Mouse (Mus musculus) heart, postnatal 25 days (tissue): ENCODE results near the gene Cxcl1. TPM values are rescaled to one million over a fixed set of nuclear protein-coding genes. Genes with fewer than 3 reads are reported as not detected.
"Not testable (repeated sequence)": the region's sequence is repeated elsewhere in the genome, so short reads cannot be mapped to it uniquely, and the experiment has no call there.

Source experiments
- DNase-seq: peaks from one replicate; pipeline ENCODE4 v3.0.0; 2022; ENCODE audit warnings: low spot score
- intact Hi-C: fragments of 180-260 bp; cut with DNase I; formaldehyde crosslinking; loops from one replicate; pipeline ENCODE4 v1.15.1; 2025
- total RNA-seq, 2 experiments: library from RNA; stranded (reverse); gene quantifications; 2 replicates each; pipeline ENCODE4 v1.2.3; 2021

Gene Cxcl1
- under 1 TPM; 0.55 to 0.64 TPM for total RNA-seq

GRCm38 (mm10) chr5:90890519-90891463 lies at the start of gene Cxcl1:
Gene Cxcl1, plus strand, starts transcription at chr5:90891241.
- peak; percentile 61 for DNase-seq
- intact Hi-C loops: loop anchor here (5.0 kb wide), 1 partner anchor 118 kb away; the partner anchor contains the start of gene Pf4

- DNase-seq: no peak
- intact Hi-C loops: no loop called here
Measured at GRCm38 (mm10) chr5:90843891-90844290, 47.1 kb upstream of the Cxcl1 start.

- intact Hi-C loops, DNase-seq: not testable (repeated sequence)
Measured at GRCm38 (mm10) chr5:90850096-90850495, 40.9 kb upstream of the Cxcl1 start.

- intact Hi-C loops, DNase-seq: not testable (repeated sequence)
Measured at GRCm38 (mm10) chr5:90851391-90851790, 39.6 kb upstream of the Cxcl1 start.

GRCm38 (mm10) chr5:90853206-90853605 lies 37.8 kb upstream of the Cxcl1 start:
- intact Hi-C loops: no loop called here
- DNase-seq: no peak

- intact Hi-C loops: no loop called here
- DNase-seq: no peak
Measured at GRCm38 (mm10) chr5:90855308-90856230, 35.5 kb upstream of the Cxcl1 start.

GRCm38 (mm10) chr5:90857463-90857862 lies 33.6 kb upstream of the Cxcl1 start:
- no peak for DNase-seq
- intact Hi-C loops: no loop called here

GRCm38 (mm10) chr5:90858429-90858828 lies 32.6 kb upstream of the Cxcl1 start:
- no peak for DNase-seq
- intact Hi-C loops: no loop called here

- intact Hi-C loops: no loop called here
- DNase-seq: no peak
Measured at GRCm38 (mm10) chr5:90859031-90859430, 32.0 kb upstream of the Cxcl1 start.

- intact Hi-C loops: no loop called here
- no peak for DNase-seq
Measured at GRCm38 (mm10) chr5:90861876-90862375, 29.1 kb upstream of the Cxcl1 start.

GRCm38 (mm10) chr5:90866770-90867169 lies 24.3 kb upstream of the Cxcl1 start:
- intact Hi-C loops: loop anchor here (2.0 kb wide), 1 partner anchor 206 kb away; no protein-coding TSS in a partner anchor

GRCm38 (mm10) chr5:90872377-90872776 lies 18.7 kb upstream of the Cxcl1 start:
- intact Hi-C loops: no loop called here
- no peak for DNase-seq

More at GRCm38 (mm10) chr5:90866770-90867169, 24.3 kb upstream of the Cxcl1 start:
- no peak for DNase-seq

GRCm38 (mm10) chr5:90876045-90876444 lies 15.0 kb upstream of the Cxcl1 start:
- intact Hi-C loops: no loop called here
- DNase-seq: no peak

GRCm38 (mm10) chr5:90876471-90877172 lies 14.4 kb upstream of the Cxcl1 start:
- DNase-seq: no peak
- intact Hi-C loops: no loop called here

- no peak for DNase-seq
- intact Hi-C loops: no loop called here
Measured at GRCm38 (mm10) chr5:90877173-90877512, 13.9 kb upstream of the Cxcl1 start.

GRCm38 (mm10) chr5:90879307-90880014 lies 11.6 kb upstream of the Cxcl1 start:
- no peak for DNase-seq
- intact Hi-C loops: no loop called here

GRCm38 (mm10) chr5:90880335-90880850 lies 10.6 kb upstream of the Cxcl1 start:
- intact Hi-C loops: no loop called here
- no peak for DNase-seq

- intact Hi-C loops: no loop called here
Measured at GRCm38 (mm10) chr5:90881021-90881420, 10.0 kb upstream of the Cxcl1 start.

GRCm38 (mm10) chr5:90881682-90882081 lies 9.4 kb upstream of the Cxcl1 start:
- intact Hi-C loops: no loop called here
- no peak for DNase-seq

More at GRCm38 (mm10) chr5:90881021-90881420, 10.0 kb upstream of the Cxcl1 start:
- DNase-seq: peak; percentile 22
